Mouse (Mus musculus): ENCODE data around the gene Entr1.

DNA sequence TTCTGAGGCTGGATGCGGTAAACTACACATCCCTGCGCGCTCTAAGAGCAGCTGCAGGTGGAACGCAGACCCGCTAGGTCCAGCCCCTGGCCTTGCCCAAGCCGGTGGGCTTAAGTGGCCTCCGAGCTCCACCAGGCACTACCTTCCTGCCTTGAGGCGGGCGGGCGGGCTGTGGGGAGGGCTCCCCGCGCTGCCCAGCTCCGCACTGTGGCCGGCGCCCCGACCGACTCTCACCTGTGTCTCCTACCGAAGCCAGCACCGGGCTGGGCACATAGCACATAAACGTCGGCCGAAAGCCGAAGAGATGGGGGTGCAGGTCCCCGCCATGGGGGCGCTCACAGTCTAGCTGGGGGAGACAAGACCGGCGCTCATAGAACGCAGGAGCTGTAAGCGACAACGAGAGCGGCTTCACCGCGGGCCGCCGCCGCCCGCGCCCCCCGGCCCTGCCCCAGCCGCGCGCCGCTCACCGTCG lies 398 bp downstream of the Entr1 start:
- TF ChIP-seq TAL1 (IDR thresholded peaks at IDR 0.05; ENCODE audit: low read length) = no peak
- no peak for TF ChIP-seq GATA1 (IDR thresholded peaks at IDR 0.05; ENCODE audit: low read length)

Data from erythroblast, embryonic 14.5 days (primary cell).